In genomic region chr1:51893521-51894355, GRCm38 (mm10) we compare ENCODE assay signal across 14 mouse cellular contexts. TPM values are rescaled to one million over a fixed set of nuclear protein-coding genes. Genes with fewer than 3 reads are reported as not detected.
DNase-seq lines count a peak whose midpoint lies in the region; ATAC-seq and TF ChIP-seq lines count a peak whose summit lies in the region.
"Had no signal": no experiment of that assay in that cellular context is flagged by ENCODE, and none has a peak within 500 bp of the region (broad histone marks: within the 10 kb centered on the region; RNA-seq: fewer than 3 reads in every experiment).

No protein-coding gene starts in this region.

- H3K36me3 ChIP-seq in liver, embryonic 16.5 days (ENCODE audit: control insufficient read depth, insufficient read depth) = no peaks in the 10 kb centered on the region
- no peaks in the 10 kb centered on the region for H3K36me3 ChIP-seq in liver, embryonic 12.5 days
- H3K36me3 ChIP-seq in heart, embryonic 16.5 days (ENCODE audit: control insufficient read depth, insufficient read depth) = no peaks in the 10 kb centered on the region
- H3K36me3 ChIP-seq in stomach, postnatal 0 days (ENCODE audit: control insufficient read depth, insufficient read depth, low read length) = no peaks in the 10 kb centered on the region
- H3K36me3 ChIP-seq in midbrain, embryonic 13.5 days = no peaks in the 10 kb centered on the region
- H3K36me3 ChIP-seq: embryonic facial prominence, embryonic 15.5 days; hindbrain, embryonic 12.5 days had no signal

- WGBS in liver, embryonic 16.5 days (ENCODE audit: insufficient replicate concordance) = 37% methylated on average over 16 of the region's 16 CpGs
- 49% methylated on average over 16 of the region's 16 CpGs for WGBS in liver, embryonic 12.5 days (ENCODE audit: insufficient replicate concordance)
- 53% methylated on average over 16 of the region's 16 CpGs for WGBS in heart, embryonic 16.5 days
- WGBS in stomach, postnatal 0 days = 59% methylated on average over 16 of the region's 16 CpGs
- 84% methylated on average over 16 of the region's 16 CpGs for WGBS in midbrain, embryonic 13.5 days

- no peak overlapping the region for H3K4me3 ChIP-seq in liver, embryonic 16.5 days (ENCODE audit: low read depth, low read length)
- no peak overlapping the region for H3K4me3 ChIP-seq in liver, embryonic 12.5 days
- no peak overlapping the region for H3K4me3 ChIP-seq in heart, embryonic 16.5 days (ENCODE audit: low read length)
- no peak overlapping the region for H3K4me3 ChIP-seq in stomach, postnatal 0 days (ENCODE audit: low read depth, low read length)
- no peak overlapping the region for H3K4me3 ChIP-seq in midbrain, embryonic 13.5 days (replicated peaks)
- H3K4me3 ChIP-seq: embryonic facial prominence, embryonic 15.5 days; hindbrain, embryonic 12.5 days; myocyte had no signal

- H3K27ac ChIP-seq in liver, embryonic 16.5 days (ENCODE audit: low read length) = peak overlapping the region; percentile 41; the same call in 1 of the 2 replicates
- H3K27ac ChIP-seq in liver, embryonic 12.5 days = no peak overlapping the region
- H3K27ac ChIP-seq in heart, embryonic 16.5 days (ENCODE audit: low read length) = peak overlapping the region; percentile 28; the same call in 1 of the 2 replicates
- 0 out of 2 replicates have a peak overlapping the region, but pooled peaks have one; percentile 24 for H3K27ac ChIP-seq in stomach, postnatal 0 days (replicated peaks)
- no peak overlapping the region for H3K27ac ChIP-seq in midbrain, embryonic 13.5 days
- H3K27ac ChIP-seq: embryonic facial prominence, embryonic 15.5 days; hindbrain, embryonic 12.5 days had no signal

- no peak overlapping the region for H3K4me2 ChIP-seq in liver, embryonic 16.5 days (ENCODE audit: low read depth, low read length)
- H3K4me2 ChIP-seq in liver, embryonic 12.5 days = no peak overlapping the region
- peak overlapping the region; percentile 17; the same call in 1 of the 2 replicates for H3K4me2 ChIP-seq in heart, embryonic 16.5 days (ENCODE audit: low read depth, low read length)
- H3K4me2 ChIP-seq in stomach, postnatal 0 days (replicated peaks; ENCODE audit: low read depth) = no peak overlapping the region
- H3K4me2 ChIP-seq in midbrain, embryonic 13.5 days (replicated peaks) = no peak overlapping the region
- H3K4me2 ChIP-seq: embryonic facial prominence, embryonic 15.5 days; hindbrain, embryonic 12.5 days had no signal

- H3K4me1 ChIP-seq in liver, embryonic 16.5 days (ENCODE audit: control insufficient read depth, low read depth, low read length) = peaks cover 6% of the 10 kb centered on the region
- H3K4me1 ChIP-seq in liver, embryonic 12.5 days = peaks cover 32% of the 10 kb centered on the region
- H3K4me1 ChIP-seq in heart, embryonic 16.5 days (ENCODE audit: control insufficient read depth, insufficient read depth, low read length) = peaks cover 21% of the 10 kb centered on the region
- H3K4me1 ChIP-seq in stomach, postnatal 0 days (replicated peaks; ENCODE audit: control insufficient read depth, insufficient read depth) = peaks cover 2% of the 10 kb centered on the region
- peaks cover 32% of the 10 kb centered on the region for H3K4me1 ChIP-seq in midbrain, embryonic 13.5 days (replicated peaks)

- no peak for ATAC-seq in liver, embryonic 16.5 days (ENCODE audit: low read depth)
- no peak for ATAC-seq in liver, embryonic 12.5 days
- no peak for ATAC-seq in heart, embryonic 16.5 days (replicated peaks; ENCODE audit: extremely low read depth, insufficient read depth, low FRiP score)
- no peak for ATAC-seq in stomach, postnatal 0 days (ENCODE audit: low FRiP score, low TSS enrichment)
- no peak for ATAC-seq in midbrain, embryonic 13.5 days
- ATAC-seq: forebrain, embryonic 14.5 days had no signal

- no peak for TF ChIP-seq EP300 in stomach, postnatal 0 days (optimal IDR thresholded peaks at IDR 0.05)

- DNase-seq in kidney, postnatal 36 days = peak; percentile 33 to 34
- no peak for DNase-seq in stomach, postnatal 0 days (ENCODE audit: low spot score)
- DNase-seq in embryo, embryonic 10.5 days (ENCODE audit: low spot score) = no peak
- DNase-seq: cerebellum, postnatal 25 days; retina, postnatal 1 day; thymus, postnatal 36 days had no signal

- H3K9me3 ChIP-seq in liver, embryonic 16.5 days (replicated peaks; ENCODE audit: control insufficient read depth, low read length) = no peaks in the 10 kb centered on the region
- H3K9me3 ChIP-seq in liver, embryonic 12.5 days (replicated peaks) = no peaks in the 10 kb centered on the region
- no peaks in the 10 kb centered on the region for H3K9me3 ChIP-seq in heart, embryonic 16.5 days (replicated peaks; ENCODE audit: control insufficient read depth, low read length)
- H3K9me3 ChIP-seq in stomach, postnatal 0 days (ENCODE audit: control insufficient read depth, low read length) = no peaks in the 10 kb centered on the region
- H3K9me3 ChIP-seq in midbrain, embryonic 13.5 days = no peaks in the 10 kb centered on the region
- H3K9me3 ChIP-seq: embryonic facial prominence, embryonic 15.5 days; hindbrain, embryonic 12.5 days had no signal

- TF ChIP-seq CTCF in stomach, postnatal 0 days (IDR thresholded peaks at IDR 0.05; ENCODE audit: low read depth) = no peak

- no peaks in the 10 kb centered on the region for H3K27me3 ChIP-seq in liver, embryonic 16.5 days (ENCODE audit: control insufficient read depth, insufficient read depth, low read depth, low read length)
- H3K27me3 ChIP-seq in liver, embryonic 12.5 days (replicated peaks) = no peaks in the 10 kb centered on the region
- no peaks in the 10 kb centered on the region for H3K27me3 ChIP-seq in heart, embryonic 16.5 days (ENCODE audit: control insufficient read depth, insufficient read depth, low read length)
- no peaks in the 10 kb centered on the region for H3K27me3 ChIP-seq in stomach, postnatal 0 days (ENCODE audit: control insufficient read depth, insufficient read depth, low read length)
- no peaks in the 10 kb centered on the region for H3K27me3 ChIP-seq in midbrain, embryonic 13.5 days
- H3K27me3 ChIP-seq: embryonic facial prominence, embryonic 15.5 days; hindbrain, embryonic 12.5 days had no signal

- H3K9ac ChIP-seq in liver, embryonic 16.5 days (ENCODE audit: low read depth, low read length) = no peak overlapping the region
- no peak overlapping the region for H3K9ac ChIP-seq in liver, embryonic 12.5 days
- no peak overlapping the region for H3K9ac ChIP-seq in heart, embryonic 16.5 days (ENCODE audit: low read length)
- H3K9ac ChIP-seq in stomach, postnatal 0 days (ENCODE audit: low read length) = no peak overlapping the region
- no peak overlapping the region for H3K9ac ChIP-seq in midbrain, embryonic 13.5 days (replicated peaks)
- H3K9ac ChIP-seq: embryonic facial prominence, embryonic 15.5 days; hindbrain, embryonic 12.5 days had no signal

RNA-seq across cellular contexts. Expression of gene Myo1b, which starts 22.1 kb away (rescaled TPM):
- polyA plus RNA-seq in liver, embryonic 16.5 days (2015; fragmentation: Nextera tagmentation; extraction: Ambion mirVana) = 10.6 and 11.5 TPM in 2 replicates
- 12.0 and 13.2 TPM in 2 replicates for polyA plus RNA-seq in liver, embryonic 12.5 days (2016; fragmentation: Nextera tagmentation; extraction: Ambion mirVana)
- 26.6 and 35.2 TPM in 2 replicates for polyA plus RNA-seq in heart, embryonic 16.5 days (2015; fragmentation: Nextera tagmentation; extraction: Ambion mirVana)
- 31.7 and 38.3 TPM in 2 replicates for polyA plus RNA-seq in stomach, postnatal 0 days (2015; fragmentation: Nextera tagmentation; extraction: Ambion mirVana)
- polyA plus RNA-seq in midbrain, embryonic 13.5 days (2015; fragmentation: Nextera tagmentation; extraction: Ambion mirVana) = 91.0 and 92.2 TPM in 2 replicates

Comparison
In these comparisons a context has a peak if more than half of its experiments do, and no peak if none do; other contexts are left out.
1. H3K27ac ChIP-seq: peak in liver, embryonic 16.5 days (single experiment), heart, embryonic 16.5 days (single experiment) and stomach, postnatal 0 days (single experiment); none in liver, embryonic 12.5 days (single experiment) and midbrain, embryonic 13.5 days (single experiment).
2. DNase-seq: peak in kidney, postnatal 36 days (2 of 2); none in stomach, postnatal 0 days (single experiment) and embryo, embryonic 10.5 days (single experiment).